Mouse (Mus musculus) cortical plate, adult 2 months (tissue): ENCODE measurements at regions not wholly inside any gene's neighbourhood (a gene's known extent, or its start where the extent isn't known, plus 50 kb on each side); places are given as distances from the start of the nearest gene placed in this dataset.

Experiments
- H3K27ac ChIP-seq: fragments of 200-500 bp; 2 replicates; pipeline ENCODE4 v1.5.1; 2012; ENCODE audit warnings: low read length, control low read depth, inconsistent platforms; ENCODE audit not compliant: insufficient read depth
- H3K4me1 ChIP-seq: fragments of 200-500 bp; 2 replicates; pipeline ENCODE4 v1.6.1; 2011; ENCODE audit warnings: low read length; ENCODE audit not compliant: control insufficient read depth, insufficient read depth
- H3K4me3 ChIP-seq: fragments of 200-500 bp; 2 replicates; pipeline ENCODE4 v1.5.1; 2011; ENCODE audit warnings: mild to moderate bottlenecking, low read length, control low read depth; ENCODE audit not compliant: insufficient read depth
- CTCF ChIP-seq: fragments of 200-500 bp; IDR thresholded peaks from 2 replicates; pipeline ENCODE4 v1.5.1; 2011; ENCODE audit warnings: mild to moderate bottlenecking, control low read depth, low read length; ENCODE audit not compliant: insufficient read depth; ENCODE audit errors: extremely low read depth
- POLR2A ChIP-seq: fragments of 200-500 bp; IDR thresholded peaks from 2 replicates; pipeline ENCODE4 v1.6.1; 2011; ENCODE audit warnings: mild to moderate bottlenecking, low read length, control low read depth; ENCODE audit not compliant: insufficient read depth; ENCODE audit errors: extremely low read depth

DNA sequence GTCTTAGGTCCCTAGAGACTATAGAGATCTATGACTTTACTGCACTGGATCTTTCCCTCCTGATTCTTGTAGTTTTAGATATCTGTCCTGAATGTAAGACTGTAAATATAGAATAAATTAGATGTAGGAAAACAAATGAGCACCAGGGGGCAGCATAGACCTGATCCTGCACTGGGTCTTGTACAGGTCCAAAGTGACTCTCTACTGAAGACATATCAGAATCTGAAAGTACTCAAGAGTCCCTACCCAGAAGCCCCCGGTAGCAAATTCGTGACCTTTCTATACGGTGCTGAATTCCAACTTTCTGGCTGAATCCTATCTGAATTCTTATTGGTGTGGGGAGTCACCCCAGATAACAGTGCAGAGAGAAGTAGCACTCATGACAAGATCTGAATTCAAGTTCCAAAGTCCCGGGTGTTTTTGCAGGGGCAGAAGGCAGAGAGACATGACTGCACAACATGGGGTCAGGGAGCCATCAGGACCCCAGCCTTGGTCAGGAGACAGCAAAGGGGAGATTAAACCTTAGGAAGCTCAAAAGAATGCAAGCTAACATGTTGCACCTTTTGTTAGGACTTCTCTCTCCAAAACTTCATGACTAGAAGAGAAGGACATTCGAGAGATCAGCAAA lies 142.0 kb upstream of the Car8 start:
- TF ChIP-seq CTCF (peak; percentile 80), POLR2A (no peak)
- H3K4me3 ChIP-seq = no peak overlapping the region
- H3K4me1 ChIP-seq = no peaks in the 10 kb centered on the region; the same call in 1 of the 2 replicates
- no peak overlapping the region for H3K27ac ChIP-seq

DNA sequence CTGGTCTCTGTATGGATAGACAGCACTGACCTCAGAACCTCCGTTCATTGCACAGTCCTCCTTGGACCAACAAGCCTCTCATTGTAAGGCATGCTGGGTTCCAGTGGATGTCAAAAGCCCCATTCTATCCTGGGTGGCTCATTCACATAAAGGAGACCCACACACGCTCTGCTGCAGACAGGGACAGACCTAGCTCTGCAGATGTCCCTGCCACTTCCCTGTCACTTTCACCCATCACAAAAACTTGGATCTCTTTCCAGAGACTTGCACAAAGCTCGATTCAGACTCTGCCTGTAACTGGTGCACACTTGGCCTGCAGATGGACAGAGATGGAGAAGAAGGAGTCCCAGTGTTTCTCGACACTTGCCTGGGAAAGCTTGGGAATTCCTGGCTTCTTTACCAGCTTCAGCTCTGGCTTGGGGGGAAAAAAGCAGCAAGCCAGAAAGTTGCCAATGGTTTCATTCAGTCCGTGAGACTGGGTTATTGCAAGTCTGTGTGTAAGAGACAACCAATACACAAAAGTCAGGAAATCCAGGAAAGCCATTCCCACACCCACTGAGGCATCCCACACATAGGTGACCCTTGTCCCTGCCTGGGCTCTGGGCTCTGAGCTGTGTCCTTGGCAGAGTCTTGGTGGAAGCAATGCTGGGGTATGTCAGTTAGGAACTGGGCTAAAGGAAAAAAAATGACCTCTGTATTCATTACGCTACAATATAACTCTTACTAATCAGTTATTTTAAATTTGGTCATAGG lies 136.1 kb upstream of the Car8 start:
- H3K4me1 ChIP-seq = no peaks in the 10 kb centered on the region; the same call in 1 of the 2 replicates
- TF ChIP-seq CTCF (no peak), POLR2A (no peak)
- H3K4me3 ChIP-seq = no peak overlapping the region
- H3K27ac ChIP-seq = no peak overlapping the region

GRCm38 (mm10) chr4:8374061-8374460 lies 135.2 kb upstream of the Car8 start:
- H3K4me1 ChIP-seq = no peaks in the 10 kb centered on the region; the same call in 1 of the 2 replicates
- no peak overlapping the region for H3K27ac ChIP-seq
- TF ChIP-seq POLR2A = no peak
- no peak for TF ChIP-seq CTCF
- no peak overlapping the region for H3K4me3 ChIP-seq

DNA sequence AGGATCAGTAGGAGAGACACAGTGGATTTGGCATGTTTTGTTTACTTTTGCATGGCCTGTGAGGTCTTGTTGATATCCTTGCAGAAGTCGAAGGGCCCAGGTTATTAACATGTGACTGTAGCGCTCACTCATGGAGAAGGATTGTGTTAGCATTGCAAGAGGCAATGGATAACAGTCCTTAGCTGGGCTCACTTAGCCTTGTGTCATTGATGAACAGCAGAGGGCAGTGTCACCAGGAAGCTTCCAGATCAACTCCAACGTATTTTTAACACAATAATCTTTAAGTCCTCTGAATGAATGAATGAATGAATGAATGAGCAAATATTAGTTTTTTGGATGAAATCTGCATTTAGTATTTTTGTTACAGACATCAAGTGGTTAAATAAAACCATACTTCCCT lies 133.2 kb upstream of the Car8 start:
- Histone ChIP-seq H3K27ac (no peak overlapping the region), H3K4me1 (no peaks in the 10 kb centered on the region; the same call in 1 of the 2 replicates), H3K4me3 (no peak overlapping the region)
- TF ChIP-seq CTCF (0 out of 2 replicates have a peak, but pooled peaks have one; percentile 23), POLR2A (no peak)

DNA sequence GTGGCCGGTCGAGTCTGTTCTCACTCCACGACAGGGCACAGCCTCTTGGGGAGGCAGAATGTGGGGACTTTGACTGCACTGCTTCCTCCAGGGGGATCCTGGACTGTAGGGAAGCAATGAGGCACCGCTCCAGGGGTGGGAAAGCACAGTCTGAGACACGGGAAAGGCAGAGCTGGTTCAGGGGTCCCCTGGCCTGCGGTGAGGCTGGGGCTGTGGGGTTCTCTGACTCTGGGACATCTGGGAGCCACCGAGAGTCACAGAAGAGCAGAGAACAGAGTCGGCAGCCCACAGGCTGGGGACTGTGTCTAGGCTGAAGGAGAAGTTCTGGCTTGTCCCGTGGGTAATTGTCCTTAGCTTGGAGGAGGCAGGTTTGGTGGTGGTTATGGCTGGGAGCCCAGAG lies 131.9 kb upstream of the Car8 start:
- no peak overlapping the region for H3K27ac ChIP-seq
- TF ChIP-seq POLR2A (no peak), CTCF (no peak)
- no peaks in the 10 kb centered on the region for H3K4me1 ChIP-seq
- H3K4me3 ChIP-seq = no peak overlapping the region

DNA sequence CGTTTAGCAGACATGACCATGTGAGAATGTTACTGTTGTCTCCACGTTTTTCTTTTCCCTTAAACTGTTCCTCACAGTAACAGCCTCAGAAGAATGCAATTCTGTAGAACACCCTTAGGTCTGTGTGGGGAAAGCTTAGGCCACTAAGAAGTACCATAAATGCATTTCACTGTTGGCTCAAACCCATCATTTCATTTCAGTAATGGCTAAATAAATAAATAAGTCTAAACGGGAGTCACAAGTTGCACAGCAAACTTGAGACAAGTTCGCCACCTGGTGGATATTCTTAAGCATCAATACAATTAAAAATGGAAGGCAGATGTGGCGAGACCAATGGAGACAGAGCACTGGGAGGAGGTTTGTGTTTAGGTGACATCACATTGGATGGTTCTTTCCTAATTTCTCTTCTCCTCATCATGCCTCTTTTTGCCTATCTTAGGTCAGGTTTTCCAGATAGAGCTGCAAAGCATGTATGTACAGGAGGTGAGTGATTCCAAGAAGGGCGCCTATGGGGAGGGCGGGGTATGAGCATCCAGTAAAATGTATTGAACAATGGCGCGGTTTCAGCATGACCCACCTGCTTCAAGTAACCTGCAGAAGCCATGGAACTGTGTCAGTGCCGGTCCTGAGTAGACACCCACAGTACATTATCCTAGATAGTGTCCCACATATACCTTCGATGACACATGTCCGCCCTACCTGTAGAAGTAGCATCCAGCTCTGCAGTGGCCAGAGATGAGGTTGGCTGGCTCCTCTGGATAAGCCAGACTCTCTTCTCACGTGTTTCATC lies 128.8 kb upstream of the Car8 start:
- Histone ChIP-seq H3K4me1 (no peaks in the 10 kb centered on the region), H3K27ac (no peak overlapping the region), H3K4me3 (no peak overlapping the region)
- TF ChIP-seq CTCF (peak; percentile 54; the same call in 1 of the 2 replicates), POLR2A (no peak)

GRCm38 (mm10) chr4:8366978-8367377 lies 128.1 kb upstream of the Car8 start:
- TF ChIP-seq POLR2A = no peak
- Histone ChIP-seq H3K4me3 (no peak overlapping the region), H3K27ac (no peak overlapping the region), H3K4me1 (no peaks in the 10 kb centered on the region)

DNA sequence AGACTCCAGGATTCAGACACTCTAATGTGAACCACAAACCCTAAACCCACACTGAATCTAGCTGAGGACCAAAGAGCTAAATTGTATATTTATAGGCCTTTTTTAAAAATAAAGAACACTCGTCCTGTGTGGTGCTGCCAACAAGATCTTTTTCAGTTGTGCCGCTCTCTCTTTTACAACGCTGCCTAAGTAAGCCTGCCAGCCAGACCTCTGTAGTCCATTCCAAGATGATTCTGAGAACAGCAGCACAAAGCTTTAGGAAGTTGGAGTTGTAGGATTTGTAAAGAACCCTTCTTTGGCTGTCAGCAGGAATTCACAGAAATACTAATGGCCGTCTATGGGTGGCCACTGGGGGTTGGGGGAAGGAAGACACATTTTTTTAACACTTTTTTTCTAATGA lies 123.6 kb upstream of the Car8 start:
- H3K27ac ChIP-seq = no peak overlapping the region
- TF ChIP-seq POLR2A = no peak
- TF ChIP-seq CTCF = no peak
- H3K4me3 ChIP-seq = no peak overlapping the region
- H3K4me1 ChIP-seq = no peaks in the 10 kb centered on the region

- no peak overlapping the region for H3K4me3 ChIP-seq
- TF ChIP-seq CTCF (no peak), POLR2A (no peak)
- no peak overlapping the region for H3K27ac ChIP-seq
- H3K4me1 ChIP-seq = peaks cover 1% of the 10 kb centered on the region; the same call in 1 of the 2 replicates
These were observed 123.1 kb upstream of the Car8 start for GRCm38 (mm10) chr4:8361931-8362330.

- peaks cover 1% of the 10 kb centered on the region; the same call in 1 of the 2 replicates for H3K4me1 ChIP-seq
- no peak for TF ChIP-seq POLR2A
- no peak for TF ChIP-seq CTCF
These were observed 122.5 kb upstream of the Car8 start for GRCm38 (mm10) chr4:8361305-8361704.

More at GRCm38 (mm10) chr4:8361305-8361704, 122.5 kb upstream of the Car8 start:
- H3K27ac ChIP-seq = no peak overlapping the region
- no peak overlapping the region for H3K4me3 ChIP-seq
